Mouse (Mus musculus): ENCODE measurements around the gene Cacna1e.

Gene Cacna1e

GRCm38 (mm10) chr1:154836473-154836872 is 47.8 kb downstream of the Cacna1e start:
- DNase-seq: no peak

DNA sequence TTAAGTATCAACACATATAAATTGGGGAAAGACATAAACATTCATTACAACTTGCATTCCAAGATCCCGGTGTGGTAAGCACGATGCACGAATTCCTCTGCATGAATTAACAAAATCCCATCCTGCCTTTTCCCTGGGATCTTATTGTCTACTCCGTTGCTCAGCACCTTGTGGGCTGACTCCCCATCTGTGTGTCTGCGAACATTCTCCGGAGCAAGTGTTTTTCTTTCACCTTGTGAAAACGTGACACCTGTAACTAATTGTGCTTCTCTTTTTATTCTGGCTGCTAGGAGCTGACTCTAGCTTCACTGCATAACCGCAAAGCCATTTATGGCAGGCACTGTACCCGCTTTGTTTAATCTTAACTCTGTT is 52.1 kb downstream of the Cacna1e start:
- DNase-seq: no peak

DNA sequence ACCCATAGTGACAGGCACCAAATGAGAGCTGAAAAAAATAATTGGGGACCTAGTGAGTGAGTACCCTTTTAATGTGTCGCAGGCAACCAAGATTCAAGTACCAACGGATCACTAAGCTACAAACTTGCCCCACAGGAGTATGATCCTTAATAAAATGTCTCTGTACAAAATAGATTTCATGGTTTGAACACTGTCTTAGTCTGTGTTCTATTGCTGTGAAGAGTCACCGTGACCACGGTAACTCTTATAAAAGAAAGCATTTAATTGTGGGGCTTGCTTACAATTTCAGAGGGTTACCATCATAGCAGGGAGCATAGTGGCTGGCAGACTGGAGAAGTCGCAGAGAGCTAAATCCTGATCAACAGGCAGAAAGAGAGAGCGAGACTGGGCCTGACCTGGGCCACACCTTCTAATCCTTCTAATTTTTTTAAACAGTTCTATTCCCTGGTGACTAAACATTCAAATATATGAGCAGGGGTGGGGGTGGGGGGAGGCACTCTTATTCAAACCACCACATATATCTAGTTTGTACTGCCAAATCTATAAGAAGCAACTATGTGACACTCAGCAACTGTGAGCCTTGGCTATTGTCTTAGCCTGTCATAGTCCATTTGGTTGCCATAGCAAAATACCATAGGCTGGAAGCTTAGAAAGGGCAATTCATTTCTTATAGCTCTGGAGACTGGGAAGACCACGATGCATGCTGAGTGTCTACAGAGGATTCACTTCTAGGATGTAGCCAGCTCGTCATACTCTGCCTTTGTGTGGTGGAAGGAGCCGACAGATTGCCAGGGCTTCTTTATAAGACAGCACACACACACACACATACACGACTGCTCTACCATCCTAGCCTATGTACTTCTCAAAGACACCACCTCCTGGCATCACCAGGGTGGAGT is 52.8 kb downstream of the Cacna1e start:
- DNase-seq: no peak

DNA sequence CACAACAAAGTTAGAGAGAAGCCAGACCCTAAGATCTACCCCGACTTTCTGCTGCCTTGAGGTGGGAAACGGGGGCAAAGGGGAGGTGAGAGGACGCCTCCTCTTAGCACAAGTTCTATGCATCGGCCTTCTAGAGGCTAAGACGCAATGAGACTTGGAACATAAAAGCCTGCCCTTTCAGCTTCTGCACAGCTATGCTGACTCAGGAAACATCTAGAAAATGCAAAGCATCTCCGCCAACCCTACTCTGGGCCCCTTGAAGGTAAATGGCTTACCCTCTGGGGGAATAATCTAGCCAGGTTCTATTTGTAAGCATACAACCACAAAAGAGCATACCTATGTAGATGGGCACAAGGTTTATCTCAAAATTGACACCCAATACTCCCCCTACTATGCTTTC is 54.2 kb downstream of the Cacna1e start:
- no peak for DNase-seq

DNA sequence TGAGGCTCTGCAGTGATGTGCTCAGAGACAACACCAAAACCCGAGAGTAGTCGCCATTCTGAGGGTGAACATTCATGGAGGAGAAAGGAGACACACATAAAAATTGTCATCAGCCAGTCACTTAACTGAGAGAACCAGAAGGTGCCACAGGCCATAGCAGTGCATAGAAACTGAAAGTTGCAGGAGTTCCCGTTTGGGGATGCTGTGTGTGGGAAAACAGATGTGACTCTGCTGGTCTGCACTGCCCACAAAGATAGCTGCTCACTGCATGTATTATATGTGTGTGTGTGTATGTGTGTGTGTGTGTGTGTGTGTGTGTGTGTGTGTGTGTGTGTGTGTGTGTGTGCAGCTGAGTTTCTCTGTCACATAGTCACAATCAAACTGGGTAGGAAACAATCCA is 61.2 kb downstream of the Cacna1e start:
- DNase-seq: no peak

DNA sequence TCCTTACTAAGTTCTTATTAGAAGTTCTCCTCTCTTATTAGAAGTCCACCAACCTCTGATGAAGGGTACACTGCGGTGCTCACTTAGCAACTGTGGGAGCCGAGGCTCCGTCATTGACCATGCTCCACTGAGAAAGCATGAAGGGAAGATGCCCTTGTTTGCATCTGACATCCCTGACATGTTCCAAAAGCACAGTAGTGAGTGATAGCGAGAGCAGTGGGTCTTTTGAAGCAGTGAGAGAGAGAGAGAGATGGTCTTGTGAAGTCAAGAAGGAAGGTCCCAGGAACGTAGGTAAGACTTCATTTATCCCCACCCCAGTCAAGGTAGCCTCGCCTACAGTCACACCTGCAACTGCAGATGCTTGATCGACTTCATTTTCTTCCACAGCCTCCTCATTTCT is 63.9 kb downstream of the Cacna1e start:
- DNase-seq: no peak

DNA sequence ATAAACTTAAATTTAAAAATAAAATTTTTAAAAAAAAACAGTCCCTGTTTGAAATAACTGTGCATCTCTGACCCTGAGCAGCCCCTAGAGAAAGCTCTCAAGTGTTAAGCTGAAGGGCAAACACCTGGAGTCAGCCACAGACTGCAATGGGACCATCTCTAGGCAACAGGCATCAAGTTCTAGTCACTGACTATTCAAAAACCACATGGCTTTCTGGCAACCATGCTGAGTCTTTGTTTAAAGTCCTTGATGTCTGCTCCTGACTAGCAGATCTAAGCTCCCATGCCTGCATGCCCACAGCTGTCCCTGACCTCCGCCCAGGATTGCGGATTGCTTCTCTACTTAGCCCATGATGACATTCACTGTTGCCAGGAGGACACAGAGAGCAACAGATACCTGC is 64.3 kb downstream of the Cacna1e start:
- DNase-seq: no peak

- DNase-seq: no peak
These were observed 65.6 kb downstream of the Cacna1e start for GRCm38 (mm10) chr1:154818742-154819141.

DNA sequence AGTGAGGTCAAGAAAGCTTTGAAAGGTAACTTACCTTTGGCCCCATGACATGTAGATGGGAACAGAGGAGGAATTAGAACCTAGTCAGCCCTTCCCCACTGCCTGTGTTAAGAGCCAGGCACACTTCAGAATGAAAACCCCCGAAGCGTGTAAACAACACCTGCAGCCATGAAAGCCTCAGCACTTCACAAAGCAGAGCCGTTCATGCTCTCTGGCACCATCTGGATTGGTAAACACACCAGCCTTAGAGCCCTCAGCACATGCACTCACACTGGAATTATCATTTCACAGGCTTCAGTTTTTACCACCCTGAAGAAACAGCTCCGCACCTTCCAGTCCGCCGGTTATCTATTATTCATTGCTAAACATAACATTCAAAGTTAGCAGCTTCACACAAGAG is 67.5 kb downstream of the Cacna1e start:
- no peak for DNase-seq

GRCm38 (mm10) chr1:154816267-154816666 is 68.0 kb downstream of the Cacna1e start:
- no peak for DNase-seq

DNA sequence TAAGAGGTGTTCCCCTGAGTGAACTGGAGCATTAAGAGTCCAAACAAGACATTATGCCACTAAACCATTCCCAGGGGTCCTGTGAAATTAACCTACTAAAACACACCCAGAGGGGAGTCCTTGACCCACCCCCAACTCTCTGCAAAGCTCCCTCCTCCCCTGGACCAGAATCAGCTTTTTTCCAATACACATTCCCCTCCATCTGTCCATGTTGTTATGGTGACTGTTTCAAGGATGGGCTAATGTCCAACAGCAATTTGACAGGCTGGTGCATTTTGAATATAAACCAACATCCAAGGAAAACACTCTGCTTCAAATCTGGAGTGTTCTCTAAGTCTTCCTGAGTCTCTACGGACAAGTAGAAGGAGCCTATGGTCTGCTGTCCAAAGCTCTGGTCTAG is 78.6 kb downstream of the Cacna1e start:
- peak; percentile 33 for DNase-seq

GRCm38 (mm10) chr1:154805038-154805437 is 79.3 kb downstream of the Cacna1e start:
- no peak for DNase-seq

GRCm38 (mm10) chr1:154802301-154802904 is 81.9 kb downstream of the Cacna1e start:
- DNase-seq: no peak

GRCm38 (mm10) chr1:154799257-154799656 is 85.0 kb downstream of the Cacna1e start:
- peak; percentile 25 for DNase-seq

GRCm38 (mm10) chr1:154798771-154799170 is 85.5 kb downstream of the Cacna1e start:
- peak; percentile 70 for DNase-seq

- DNase-seq: peak; percentile 42
These were observed 87.6 kb downstream of the Cacna1e start for GRCm38 (mm10) chr1:154796685-154797084.

DNA sequence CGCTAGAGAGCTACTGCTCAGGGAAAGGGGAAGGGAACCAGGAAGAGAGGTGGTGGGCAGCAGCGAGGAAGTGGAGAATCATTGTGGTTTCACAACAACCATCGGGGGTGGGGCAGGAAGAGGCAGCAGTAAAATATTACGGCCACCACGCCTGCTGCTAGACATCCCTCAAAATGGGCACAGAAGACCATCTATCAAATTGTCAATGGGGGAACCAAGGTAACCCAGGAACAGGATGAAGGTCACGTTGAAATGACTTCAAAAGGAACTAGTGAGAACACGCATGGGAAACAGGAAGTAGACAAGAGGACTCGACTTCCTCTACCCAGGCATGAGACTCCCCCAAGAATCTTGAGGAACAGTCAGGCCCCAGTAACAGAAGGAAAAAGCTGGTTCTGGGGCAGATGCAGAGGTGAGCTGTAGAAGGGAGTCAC is 89.8 kb downstream of the Cacna1e start:
- no peak for DNase-seq

GRCm38 (mm10) chr1:154791544-154792174 is 92.6 kb downstream of the Cacna1e start:
- DNase-seq: peak; percentile 65

- DNase-seq: no peak
These were observed 95.8 kb downstream of the Cacna1e start for GRCm38 (mm10) chr1:154788491-154788890.

- peak; percentile 76 for DNase-seq
These were observed 96.2 kb downstream of the Cacna1e start for GRCm38 (mm10) chr1:154788069-154788468.

DNA sequence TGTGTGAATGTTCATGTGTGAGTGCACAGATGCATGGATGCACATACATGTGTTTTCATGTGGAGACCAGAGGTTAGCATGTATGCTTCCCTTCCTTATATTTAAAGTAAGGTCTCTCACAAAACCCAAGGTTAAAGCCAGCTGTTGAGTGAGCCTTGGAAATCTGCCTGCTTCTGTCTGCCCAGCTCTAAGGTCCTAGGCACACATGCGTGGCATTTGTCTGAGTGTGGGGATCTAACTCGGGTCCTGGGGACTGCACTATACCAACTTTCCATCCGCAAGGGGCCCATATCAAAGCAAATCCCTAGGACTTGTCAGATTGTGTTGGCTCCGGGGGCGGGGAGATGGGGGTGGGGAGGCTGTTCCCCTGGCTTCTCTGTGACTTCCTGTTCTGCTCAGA is 96.9 kb downstream of the Cacna1e start:
- DNase-seq: no peak

GRCm38 (mm10) chr1:154786243-154786669 is 98.0 kb downstream of the Cacna1e start:
- DNase-seq: peak; percentile 80

- DNase-seq: no peak
These were observed 99.4 kb downstream of the Cacna1e start for GRCm38 (mm10) chr1:154784862-154785261.

- DNase-seq: no peak
These were observed 100.8 kb downstream of the Cacna1e start for GRCm38 (mm10) chr1:154783521-154783920.

Data from cerebellum, adult 11 months (tissue).